Mouse (Mus musculus): ENCODE measurements around the gene Ooep.
A peak's percentile ranks its signal among the peaks of the same experiment; 100 is the strongest.
"Not testable (repeated sequence)": the region's sequence is repeated elsewhere in the genome, so short reads cannot be mapped to it uniquely, and the experiment has no call there.

Gene Ooep

GRCm38 (mm10) chr9:78378113-78378785 is at the start of gene Ooep:
Ooep (minus strand) TSS chr9:78378725.
- DNase-seq = peak; percentile 3

- no peak for DNase-seq
Measured at GRCm38 (mm10) chr9:78428185-78428584, 49.7 kb upstream of the Ooep start.

- DNase-seq = no peak
Measured at GRCm38 (mm10) chr9:78427362-78427781, 48.8 kb upstream of the Ooep start.

GRCm38 (mm10) chr9:78401596-78401995 is 23.1 kb upstream of the Ooep start:
- DNase-seq = no peak

GRCm38 (mm10) chr9:78400570-78400969 is 22.0 kb upstream of the Ooep start:
- no peak for DNase-seq

GRCm38 (mm10) chr9:78396517-78396916 is 18.0 kb upstream of the Ooep start:
- no peak for DNase-seq

- DNase-seq = peak; percentile 8
Measured at GRCm38 (mm10) chr9:78395630-78396351, 17.3 kb upstream of the Ooep start, which contains the start of gene Ddx43. Ddx43 (plus strand) TSS chr9:78395777.

GRCm38 (mm10) chr9:78395244-78395629 is 16.7 kb upstream of the Ooep start:
- DNase-seq = no peak

- peak; percentile 4 for DNase-seq
Measured at GRCm38 (mm10) chr9:78394602-78395001, 16.1 kb upstream of the Ooep start.

GRCm38 (mm10) chr9:78393741-78394140 is 15.2 kb upstream of the Ooep start:
- DNase-seq = no peak

GRCm38 (mm10) chr9:78389981-78390380 is 11.5 kb upstream of the Ooep start:
- DNase-seq = no peak

- no peak for DNase-seq
Measured at GRCm38 (mm10) chr9:78386947-78387346, 8.4 kb upstream of the Ooep start.

- DNase-seq = no peak
Measured at GRCm38 (mm10) chr9:78385893-78386292, 7.4 kb upstream of the Ooep start.

- DNase-seq = no peak
Measured at GRCm38 (mm10) chr9:78377546-78377945, 979 bp downstream of the Ooep start.

GRCm38 (mm10) chr9:78375486-78375885 is 3.0 kb downstream of the Ooep start:
- no peak for DNase-seq

GRCm38 (mm10) chr9:78374885-78375389 is 3.6 kb downstream of the Ooep start:
- no peak for DNase-seq

- no peak for DNase-seq
Measured at GRCm38 (mm10) chr9:78374397-78374796, 4.1 kb downstream of the Ooep start.

- no peak for DNase-seq
Measured at GRCm38 (mm10) chr9:78372827-78373504, 5.6 kb downstream of the Ooep start.

GRCm38 (mm10) chr9:78371441-78371840 is 7.1 kb downstream of the Ooep start:
- no peak for DNase-seq

- no peak for DNase-seq
Measured at GRCm38 (mm10) chr9:78369786-78370185, 8.7 kb downstream of the Ooep start.

- DNase-seq = no peak
Measured at GRCm38 (mm10) chr9:78369349-78369748, 9.2 kb downstream of the Ooep start.

- no peak for DNase-seq
Measured at GRCm38 (mm10) chr9:78368671-78369293, 9.7 kb downstream of the Ooep start.

- DNase-seq = not testable (repeated sequence)
Measured at GRCm38 (mm10) chr9:78367959-78368358, 10.6 kb downstream of the Ooep start, which contains the start of gene Dppa5a. Dppa5a (minus strand) TSS chr9:78368177.
